Mouse (Mus musculus) urinary bladder, postnatal 36 days (tissue): ENCODE data around the gene Pdzrn3.

Source experiments
- DNase-seq, 2 experiments: peaks; one replicate each; pipeline ENCODE4 v3.0.0; 2022; ENCODE audit warnings: low spot score in 2 of 2, mixed read lengths in 1 of 2

The Pdzrn3 gene

GRCm38 (mm10) chr6:101291944-101292343 is 85.8 kb downstream of the Pdzrn3 start:
- DNase-seq = no peak

- DNase-seq = no peak
These were observed 87.5 kb downstream of the Pdzrn3 start for GRCm38 (mm10) chr6:101290160-101290559.

DNA sequence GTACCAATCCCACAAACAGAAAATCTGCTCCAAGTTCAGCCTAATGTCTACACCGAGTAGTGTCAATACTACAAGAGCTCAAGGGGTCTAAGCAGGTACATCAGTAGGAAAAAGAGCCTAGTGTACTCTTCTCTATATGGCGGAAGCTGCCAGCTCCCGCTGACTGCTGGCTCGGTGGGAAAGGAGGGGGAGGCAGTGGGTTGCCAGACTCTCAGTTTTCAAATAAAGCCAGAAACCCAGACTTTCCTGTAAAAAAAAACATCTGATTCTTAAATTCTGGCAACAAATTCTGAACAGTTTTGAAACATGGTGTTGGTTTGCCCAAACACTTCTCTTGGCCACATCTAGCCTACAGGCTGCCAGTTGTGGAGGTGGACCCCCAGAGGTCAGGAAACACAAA is 88.3 kb downstream of the Pdzrn3 start:
- DNase-seq = peak in 1 of 2 experiments; percentile 20

- no peak for DNase-seq
These were observed 90.0 kb downstream of the Pdzrn3 start for GRCm38 (mm10) chr6:101287566-101288173.

DNA sequence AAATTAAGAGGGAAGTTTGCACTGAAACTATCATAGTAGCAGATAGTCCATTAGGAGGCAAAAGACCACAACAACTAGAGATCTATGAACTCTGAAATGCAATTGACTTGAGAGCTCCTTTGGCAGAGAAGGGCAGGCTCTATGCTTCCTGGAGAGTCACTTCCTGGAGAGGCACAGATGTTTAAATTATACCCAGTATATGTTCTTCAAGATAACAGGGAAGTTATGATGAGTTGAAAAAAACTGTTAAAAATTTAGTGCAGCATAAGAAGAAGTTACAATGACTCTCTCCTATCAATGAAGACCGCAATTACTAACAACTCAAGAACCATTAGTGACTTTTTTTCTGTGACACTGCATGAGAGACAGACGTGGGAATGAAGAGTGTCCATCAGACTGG is 90.6 kb downstream of the Pdzrn3 start:
- no peak for DNase-seq

- no peak for DNase-seq
These were observed 93.2 kb downstream of the Pdzrn3 start for GRCm38 (mm10) chr6:101284368-101284955.

GRCm38 (mm10) chr6:101283891-101284290 is 93.8 kb downstream of the Pdzrn3 start:
- DNase-seq = no peak

GRCm38 (mm10) chr6:101281644-101282043 is 96.1 kb downstream of the Pdzrn3 start:
- DNase-seq = no peak

GRCm38 (mm10) chr6:101280811-101281218 is 96.9 kb downstream of the Pdzrn3 start:
- DNase-seq = no peak

DNA sequence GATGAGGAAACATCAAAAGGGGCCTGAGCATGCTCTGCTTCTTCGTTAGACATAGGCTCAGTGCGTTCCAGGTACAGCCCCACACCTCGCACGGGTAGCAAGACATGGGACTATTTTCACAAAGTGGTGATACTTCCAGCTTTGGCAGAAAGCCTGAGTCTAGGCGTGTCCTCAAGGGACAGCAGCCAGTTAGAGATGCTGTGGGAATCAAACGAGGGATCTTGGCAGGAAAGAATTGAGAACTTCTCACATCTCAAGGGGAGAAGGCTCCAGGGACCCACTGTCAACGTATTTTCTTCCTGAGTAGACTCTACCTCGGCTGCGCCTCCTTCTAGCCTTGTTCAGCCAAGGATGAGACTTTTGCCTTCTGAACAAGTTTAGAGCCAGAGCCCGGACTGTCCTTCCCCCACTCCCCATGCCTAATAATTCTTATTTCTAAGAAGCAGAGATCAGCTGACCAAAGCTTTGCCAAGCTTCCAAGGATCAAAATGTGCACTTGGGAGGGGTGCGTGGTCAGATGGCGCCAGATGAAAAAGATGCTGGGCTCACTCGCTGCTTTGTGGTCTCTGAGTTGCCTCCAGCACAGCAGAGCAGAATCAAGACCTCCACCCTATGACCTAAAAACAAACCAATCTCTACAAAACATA is 99.3 kb downstream of the Pdzrn3 start:
- peak; percentile 34 to 36 for DNase-seq

DNA sequence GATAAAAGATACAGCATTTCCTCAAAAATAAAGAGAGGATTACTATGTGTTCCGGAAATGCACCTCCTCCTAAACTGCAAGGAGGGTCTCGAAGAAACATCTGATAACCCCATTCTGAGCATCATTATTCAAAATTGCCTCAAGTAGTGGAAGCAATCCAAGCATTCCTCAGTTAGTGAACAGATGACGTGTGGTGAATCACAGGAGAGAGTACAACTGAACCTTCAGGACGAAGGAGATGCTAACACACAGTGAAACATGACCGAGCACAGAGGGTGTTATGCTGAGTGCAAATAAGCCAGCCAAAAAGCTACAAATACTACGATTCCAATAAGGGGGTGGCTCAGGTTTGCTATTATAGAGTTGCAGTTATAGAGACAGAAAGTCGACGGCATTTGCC is 101.4 kb downstream of the Pdzrn3 start:
- DNase-seq = no peak

DNA sequence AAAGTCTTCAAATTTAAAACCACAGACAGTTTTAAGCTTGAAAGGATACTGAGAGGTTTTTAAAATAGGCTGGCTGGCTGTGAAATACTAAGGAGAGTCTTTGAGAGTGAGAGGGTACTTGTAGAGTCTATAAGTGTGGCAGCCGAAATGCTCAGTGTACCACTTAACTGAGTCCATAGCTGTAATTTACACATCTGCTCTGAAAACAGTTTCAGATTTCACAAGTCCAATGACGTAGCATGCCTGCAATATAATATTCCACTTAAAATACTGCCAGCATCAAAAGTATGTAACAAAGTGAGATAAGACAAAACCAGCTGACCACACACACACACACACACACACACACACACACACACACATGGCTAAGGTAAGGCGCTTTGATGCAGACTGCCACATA is 101.9 kb downstream of the Pdzrn3 start:
- no peak for DNase-seq

DNA sequence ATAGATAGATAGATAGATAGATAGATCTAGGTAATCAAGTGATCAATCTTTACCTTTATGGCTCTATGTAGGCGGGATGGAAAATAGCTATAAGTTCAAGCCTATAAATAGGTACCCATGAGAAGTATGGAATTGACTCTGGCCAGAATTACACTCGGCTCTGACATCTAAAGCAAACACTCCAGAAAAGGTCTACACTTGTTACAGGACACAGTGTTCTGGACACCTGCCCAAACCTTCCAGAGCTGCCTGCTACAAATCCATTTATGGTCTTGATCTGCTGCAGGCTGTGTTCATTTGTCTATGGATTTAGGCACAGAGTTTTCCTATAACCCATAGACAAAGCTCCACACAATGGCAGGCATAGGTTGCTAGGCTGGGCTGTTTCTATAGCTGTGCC is 102.9 kb downstream of the Pdzrn3 start:
- no peak for DNase-seq

- DNase-seq = no peak
These were observed 105.4 kb downstream of the Pdzrn3 start for GRCm38 (mm10) chr6:101272256-101272655.

DNA sequence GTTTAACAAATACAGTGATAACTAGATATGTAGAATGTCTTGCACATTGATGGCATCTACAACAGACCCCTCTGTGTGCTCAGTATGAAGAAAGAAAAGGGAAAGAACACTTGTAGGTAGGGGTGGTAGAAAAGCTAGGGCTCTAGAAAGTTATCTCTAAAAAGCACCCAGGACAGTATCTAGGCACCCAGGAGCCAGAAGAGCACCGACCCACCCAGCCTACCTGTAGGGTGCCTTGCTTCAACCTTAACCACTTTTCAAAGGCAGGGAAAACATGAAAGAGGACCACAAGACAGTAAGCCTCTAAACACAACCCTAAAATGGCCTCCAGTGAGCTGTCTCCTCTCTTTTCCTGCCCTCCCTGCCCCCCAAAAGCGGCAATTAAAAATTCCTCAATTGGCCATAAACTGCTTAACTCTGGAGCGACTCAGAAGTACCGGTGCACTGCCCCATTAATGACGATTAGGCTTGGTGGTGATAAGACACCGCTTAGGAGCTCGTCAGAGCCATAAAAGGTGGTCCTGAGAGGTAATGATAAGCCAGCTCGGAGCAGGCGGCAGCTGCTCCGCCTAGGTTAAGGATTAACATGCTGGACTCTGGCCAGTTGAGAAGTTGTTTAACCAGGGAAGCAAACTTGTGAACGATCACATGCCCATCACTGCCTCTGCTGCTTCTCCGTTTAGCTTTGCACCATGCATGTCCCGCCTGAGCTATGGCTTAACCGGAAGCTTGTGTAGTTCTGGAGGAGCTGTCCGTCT is 106.1 kb downstream of the Pdzrn3 start:
- DNase-seq = no peak

DNA sequence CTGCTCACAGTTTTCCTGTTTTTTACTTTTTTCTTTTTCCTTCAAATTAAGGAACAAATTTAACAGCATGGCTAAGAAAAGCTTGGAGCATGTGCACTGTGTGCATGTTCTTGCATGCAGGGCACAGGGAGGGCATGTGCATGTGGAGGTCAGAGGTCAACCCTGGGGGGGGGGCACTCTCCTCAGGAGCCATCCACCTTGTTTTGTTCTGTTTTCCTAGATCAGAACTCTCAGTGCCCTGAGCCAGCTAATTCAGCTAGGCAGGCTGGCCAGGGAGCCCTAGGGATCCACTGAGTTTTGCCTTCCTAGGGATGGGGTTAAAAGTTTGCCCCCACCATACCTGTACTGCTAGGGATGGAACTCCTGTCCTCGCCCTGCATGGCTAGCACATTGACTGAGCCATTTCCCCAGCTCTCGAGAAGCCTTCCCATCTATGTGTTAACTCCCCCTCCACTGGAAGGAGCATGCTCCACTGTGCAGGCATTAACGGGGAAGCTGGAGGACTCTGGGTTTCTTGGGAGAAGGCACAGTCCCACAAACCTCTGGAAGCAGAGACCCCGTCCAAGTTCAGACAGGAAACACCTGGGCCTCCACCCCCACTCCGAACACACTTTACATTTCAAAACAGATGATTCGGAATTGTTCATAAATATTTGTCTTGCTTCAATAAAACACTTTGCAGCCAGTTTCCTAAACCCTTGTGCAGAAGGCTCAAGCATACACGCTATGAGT is 107.4 kb downstream of the Pdzrn3 start:
- no peak for DNase-seq

DNA sequence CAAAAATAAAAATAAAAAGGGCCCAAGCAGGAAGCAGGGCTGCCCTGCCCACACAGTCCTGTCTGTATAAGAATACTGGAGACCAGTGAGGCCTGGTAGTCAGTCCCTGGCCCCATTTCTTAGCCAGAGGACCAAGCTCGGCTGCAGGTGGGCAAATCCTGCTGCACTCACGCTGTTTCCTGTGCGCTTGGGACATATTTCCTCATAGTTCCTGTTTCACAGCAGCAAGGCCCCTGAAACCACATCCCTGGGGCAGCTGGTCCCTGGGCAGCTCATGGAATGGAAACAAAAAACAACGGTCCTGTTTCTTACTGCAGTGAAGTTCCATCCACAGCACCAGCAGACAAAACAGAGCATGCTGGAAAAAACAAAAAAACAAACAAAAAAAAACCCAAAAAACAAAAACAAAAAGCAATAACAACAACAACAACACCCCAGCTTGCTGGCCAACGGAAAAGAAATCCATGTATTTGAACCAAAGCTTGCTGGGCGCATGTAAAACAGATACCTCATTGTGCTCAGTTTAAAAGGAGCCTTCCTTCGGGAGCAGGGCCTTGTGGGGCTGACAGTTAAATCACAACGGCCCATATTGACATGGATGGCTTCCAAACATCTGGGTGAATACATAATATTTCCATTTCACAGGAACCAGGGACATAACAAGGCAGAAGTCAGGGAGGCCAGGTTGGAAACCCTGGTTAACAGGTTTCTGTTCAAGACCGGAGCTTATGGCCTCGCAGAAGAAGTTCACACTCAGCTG is 108.2 kb downstream of the Pdzrn3 start:
- no peak for DNase-seq

DNA sequence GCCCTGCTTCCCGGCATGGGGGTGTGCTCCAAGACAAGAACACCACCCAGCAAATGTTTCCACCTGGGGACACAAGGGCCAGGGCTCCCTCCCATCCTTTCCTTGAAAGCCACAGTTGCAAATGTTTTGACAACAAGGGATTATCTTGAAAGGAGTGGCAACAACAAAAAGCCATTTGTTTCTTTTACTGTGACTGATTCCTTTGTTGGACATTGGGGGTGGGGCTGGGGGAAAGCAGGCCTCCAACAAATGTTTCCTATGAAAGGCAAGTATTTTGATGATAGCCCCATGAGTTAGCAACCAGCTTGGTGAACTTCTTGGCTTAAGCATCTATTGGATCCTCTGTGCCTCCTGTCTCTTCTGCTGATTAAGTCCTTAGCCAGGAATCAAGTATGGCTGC is 109.4 kb downstream of the Pdzrn3 start:
- no peak for DNase-seq

GRCm38 (mm10) chr6:101266787-101267186 is 110.9 kb downstream of the Pdzrn3 start:
- DNase-seq = peak; percentile 64 to 71

DNA sequence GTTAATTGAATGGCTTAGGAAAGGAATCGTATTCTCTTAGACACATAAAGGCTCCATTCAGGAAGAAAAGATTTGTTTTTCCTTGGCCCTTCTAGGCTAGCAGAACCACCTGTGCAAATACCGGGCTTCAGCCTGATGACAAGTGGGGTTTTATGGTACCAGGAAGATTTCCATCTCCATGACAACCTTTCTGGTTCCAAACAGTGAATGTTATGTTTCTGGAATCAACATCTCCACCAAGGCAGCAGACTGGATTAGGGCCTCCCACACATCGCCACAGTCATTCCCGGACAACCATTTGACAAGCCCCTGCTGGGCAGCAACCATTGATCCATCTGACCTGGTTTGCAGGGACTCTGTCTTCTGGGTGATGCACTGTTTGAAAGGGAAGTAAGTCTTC is 114.2 kb downstream of the Pdzrn3 start:
- DNase-seq = no peak

DNA sequence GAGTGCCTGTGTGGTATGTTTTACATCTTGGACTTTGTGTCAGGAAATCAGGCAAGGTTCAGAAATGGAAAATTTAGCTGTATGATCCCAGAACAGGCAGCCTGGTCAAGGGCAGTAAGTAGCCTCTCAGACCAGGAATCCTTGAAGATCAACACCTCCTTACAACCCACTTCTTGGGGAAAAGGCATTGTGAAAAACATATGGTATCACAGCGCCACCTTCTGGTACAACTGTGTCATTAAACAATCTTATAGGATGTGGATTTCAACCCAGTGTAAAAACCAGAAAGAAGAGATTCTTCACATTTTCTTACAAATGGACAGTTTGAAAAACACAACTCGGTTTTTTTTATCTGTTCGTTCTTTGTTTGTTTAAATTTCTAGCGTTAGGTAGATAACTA is 116.2 kb downstream of the Pdzrn3 start:
- no peak for DNase-seq
